Mouse (Mus musculus) heart, adult 10 weeks (tissue): ENCODE data around the gene Leng1. TPM values are rescaled to one million over a fixed set of nuclear protein-coding genes. Genes with fewer than 3 reads are reported as not detected.

Source experiments
- polyA plus RNA-seq: library from polyadenylated mRNA; stranded (reverse); fragments of 350-450 nt; fragmentation: Illumina TruSeq; extraction: RNeasy Lipid Tissue Mini Kit (QIAGEN cat#74804); gene quantifications from one replicate; pipeline ENCODE4 v1.2.3, GENCODE M21; 2014; ENCODE audit warnings: low read depth, low replicate concordance

Leng1 gene
- polyA plus RNA-seq: 18.2 TPM

DNA sequence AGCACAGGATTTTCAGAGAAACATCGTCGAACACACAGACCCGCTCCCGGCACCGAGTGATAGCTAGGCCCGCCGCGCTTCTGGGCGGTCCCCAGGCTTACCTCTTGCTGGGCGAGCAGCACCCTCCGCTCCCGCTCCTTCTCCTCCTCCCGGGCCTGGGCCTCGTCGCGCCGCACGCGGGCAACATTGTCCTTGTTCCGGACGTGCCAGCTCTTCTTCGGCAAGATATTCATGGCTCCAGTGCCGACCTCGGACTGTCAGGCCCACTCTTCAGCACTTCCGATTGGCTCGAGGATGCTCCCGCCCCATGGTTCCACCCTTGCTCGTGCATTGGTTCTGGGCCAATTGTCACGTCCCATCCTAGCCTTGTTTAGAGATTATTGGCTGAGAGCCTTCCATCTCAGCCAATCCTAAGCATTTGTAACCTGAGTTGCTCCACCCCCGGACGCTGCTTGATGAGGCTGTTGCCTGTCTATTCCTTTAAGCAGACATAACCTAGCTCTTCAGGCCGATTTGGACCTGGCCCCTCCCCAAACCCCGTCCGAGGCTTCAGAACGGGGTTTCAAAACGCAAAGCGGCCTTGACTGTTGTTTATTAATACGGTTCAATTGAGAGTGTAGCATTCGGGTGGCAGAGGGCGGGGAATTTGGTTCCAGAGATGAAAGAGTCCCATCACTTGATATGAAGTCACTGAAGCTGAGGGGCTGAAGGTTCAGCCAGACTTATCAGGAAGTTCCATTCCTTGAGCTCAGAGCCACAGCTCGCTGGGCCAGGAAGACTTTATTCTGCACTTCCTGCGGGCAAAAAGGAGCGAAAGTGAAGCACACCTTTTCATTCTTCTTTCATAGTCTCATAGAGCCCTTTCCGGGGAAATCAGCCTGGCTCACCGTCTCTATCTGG, at the start of gene Leng1:
Leng1 (minus strand) TSS at position 626 of the 900 bp plus-strand sequence.

GRCm38 (mm10) chr7:3703879-3704441, 38.3 kb upstream of the Leng1 start, which contains the start of gene Rps9:
Gene Rps9, plus strand, starts transcription at chr7:3703993.

GRCm38 (mm10) chr7:3692987-3693808, 27.6 kb upstream of the Leng1 start, which contains the start of gene Mboat7:
Gene Mboat7, minus strand, starts transcription at chr7:3693523.

GRCm38 (mm10) chr7:3692382-3692986, 26.8 kb upstream of the Leng1 start, which contains the start of gene Tsen34:
Gene Tsen34, plus strand, starts transcription at chr7:3692863.

GRCm38 (mm10) chr7:3677342-3677741, 11.7 kb upstream of the Leng1 start, which contains the start of gene Tmc4:
Gene Tmc4, minus strand, starts transcription at chr7:3677553.

DNA sequence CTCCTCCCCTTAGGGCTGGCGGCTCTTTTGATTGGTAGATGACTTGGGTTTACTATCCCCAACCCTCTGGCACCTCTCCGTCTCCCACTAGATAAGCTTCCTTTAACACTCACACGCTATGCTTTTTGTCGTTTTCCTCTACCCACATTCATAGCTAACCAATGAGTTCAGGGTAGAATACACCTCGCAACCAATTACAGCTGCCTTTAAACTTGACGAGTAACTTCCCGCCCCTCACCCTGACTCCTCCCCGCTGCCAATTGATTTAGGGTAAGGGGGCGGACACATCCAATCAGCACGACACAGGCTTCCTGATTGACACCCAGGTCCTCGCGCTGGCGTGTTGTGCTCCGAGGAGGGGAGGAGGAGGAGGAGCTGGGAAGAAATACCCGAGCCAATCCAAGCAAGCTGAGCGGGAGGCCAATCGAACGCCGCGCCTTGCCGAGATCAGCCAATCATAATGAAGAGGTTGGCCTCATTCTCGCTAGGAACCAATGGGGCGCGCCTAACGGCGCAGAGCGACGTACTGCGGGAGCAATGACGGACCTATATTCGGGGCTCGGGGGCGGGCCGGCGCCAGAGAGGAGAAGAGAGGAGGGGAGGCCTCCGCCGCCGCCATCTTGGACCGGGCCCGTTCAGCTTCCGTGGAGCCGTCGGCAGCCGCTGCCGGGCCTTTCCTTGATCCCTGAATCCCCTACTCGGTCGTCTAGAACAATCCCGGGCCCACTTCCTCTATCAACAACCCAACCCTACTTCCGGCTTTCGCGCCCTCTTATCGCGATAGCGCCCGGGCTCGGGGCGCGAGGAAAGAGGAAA, 20.8 kb downstream of the Leng1 start, which contains the start of gene Cnot3:
Cnot3 (plus strand) TSS at position 597 of the 816 bp plus-strand sequence.

DNA sequence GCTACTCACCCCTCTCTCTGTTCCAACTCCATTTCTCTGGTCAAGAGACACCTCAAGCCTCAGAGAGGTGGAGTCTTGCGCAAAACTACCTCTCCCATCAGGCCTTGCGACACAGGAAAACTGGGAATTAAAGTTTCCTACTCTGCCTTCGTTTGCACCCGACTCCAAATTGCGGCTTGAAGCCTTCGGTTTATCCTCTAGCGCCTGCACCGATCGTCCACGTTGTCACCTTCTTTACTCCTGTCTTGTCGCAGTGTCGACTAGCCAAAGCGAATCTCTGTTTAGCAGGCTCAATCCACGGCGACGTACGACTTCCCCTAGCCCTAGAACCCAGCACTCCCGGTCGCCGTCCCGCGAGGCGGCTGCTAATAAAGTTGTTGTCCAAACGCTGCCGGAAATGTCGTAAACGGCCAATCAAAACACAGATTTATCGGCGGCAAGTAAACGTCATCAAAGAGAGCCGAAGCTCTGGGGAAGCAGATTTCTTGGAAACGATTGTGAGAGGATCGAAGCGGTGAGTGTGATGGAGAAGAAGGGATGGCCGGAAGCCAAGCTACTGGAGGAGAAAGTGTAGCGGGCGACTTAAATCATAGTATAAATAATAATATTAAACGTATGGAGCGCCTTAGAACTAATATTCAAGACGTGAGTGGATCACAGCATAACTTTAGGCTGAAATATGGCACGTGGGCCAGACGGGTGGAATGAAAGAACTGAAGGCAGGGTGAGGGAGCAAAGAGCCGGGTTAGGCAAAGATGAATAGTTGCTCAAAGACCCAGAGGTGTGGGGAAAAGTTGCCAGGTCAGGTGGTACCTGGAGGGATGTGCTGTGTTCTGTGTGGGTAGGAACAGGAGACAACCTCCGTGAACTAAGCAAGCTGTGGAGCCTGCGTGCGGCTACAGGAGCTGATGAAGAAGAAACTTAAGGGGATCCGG, 35.8 kb downstream of the Leng1 start, which contains the start of the genes Tfpt and Prpf31:
Tfpt (minus strand) TSS at position 387 of the 935 bp plus-strand sequence.
Prpf31 (plus strand) TSS at position 443 of the 935 bp plus-strand sequence.

DNA sequence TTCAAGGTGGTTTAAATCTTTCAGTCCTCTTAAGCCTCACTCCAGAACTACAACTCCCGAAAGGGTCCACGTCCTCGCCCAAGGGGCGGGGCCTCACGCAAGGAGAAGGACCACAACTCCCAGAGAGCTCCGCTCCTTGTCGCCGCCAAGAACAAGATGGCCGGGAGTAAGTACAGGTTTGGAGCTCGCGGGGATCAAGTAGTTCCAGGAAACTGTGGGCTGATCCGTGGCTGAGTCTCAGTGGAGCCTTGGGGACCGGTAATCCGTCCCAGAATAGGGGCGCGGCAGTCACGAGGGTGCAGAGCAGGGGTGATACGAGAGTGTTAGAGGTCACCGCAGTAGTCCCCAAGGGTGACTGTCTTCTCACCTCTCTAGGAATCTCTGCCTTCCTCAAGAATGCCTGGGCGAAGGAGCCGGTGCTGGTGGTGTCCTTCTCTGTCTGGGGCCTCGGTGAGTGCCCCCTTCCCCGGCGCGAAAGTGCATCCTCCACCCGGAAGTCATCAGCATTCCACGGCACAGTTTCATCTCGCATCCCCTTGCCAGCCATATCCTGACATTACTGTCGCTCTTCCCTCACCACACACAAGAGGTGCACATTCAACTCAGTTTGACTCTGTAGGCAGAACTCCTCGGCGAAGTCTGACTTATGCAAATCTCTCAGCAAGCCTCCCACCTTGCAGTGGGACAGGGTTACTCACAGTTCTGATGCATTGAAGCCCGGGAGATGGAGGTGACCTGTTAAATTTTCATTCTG, 48.2 kb downstream of the Leng1 start, which contains the start of gene Ndufa3:
Ndufa3 (plus strand) TSS at position 132 of the 754 bp plus-strand sequence.

DNA sequence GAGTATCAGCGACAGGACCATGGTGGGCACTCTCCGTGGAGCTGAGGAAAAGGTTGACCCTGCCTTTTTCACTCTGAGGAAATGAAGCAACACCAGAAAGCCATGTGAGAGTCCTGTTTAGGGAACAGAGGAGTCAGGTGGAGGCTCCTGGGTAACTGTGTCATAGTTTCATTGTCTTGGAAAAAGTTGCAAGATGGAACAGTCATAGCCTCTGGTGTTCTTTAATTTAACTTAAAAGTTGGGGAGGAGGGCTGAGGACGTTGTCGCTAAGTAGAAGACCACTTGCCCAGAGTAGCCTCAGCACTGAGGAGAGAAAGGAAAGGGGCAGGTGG, 49.6 kb downstream of the Leng1 start, which contains the start of gene Oscar:
Oscar (minus strand) TSS at position 101 of the 332 bp plus-strand sequence.

Other genes starting within 250 kb of the Leng1 start
- gene Cacng6, start 241.6 kb downstream of the Leng1 start, polyA plus RNA-seq: 4.2 TPM
- not detected for gene Tarm1, start 163.2 kb downstream of the Leng1 start, polyA plus RNA-seq
- not detected for gene Oscar, start 49.7 kb downstream of the Leng1 start, polyA plus RNA-seq
- gene Ndufa3, start 48.5 kb downstream of the Leng1 start, polyA plus RNA-seq: 1,418 TPM
- 21.6 TPM for gene Tfpt, start 35.9 kb downstream of the Leng1 start, polyA plus RNA-seq
- 32.6 TPM for gene Prpf31, start 35.9 kb downstream of the Leng1 start, polyA plus RNA-seq
- 30.1 TPM for gene Cnot3, start 20.6 kb downstream of the Leng1 start, polyA plus RNA-seq
- gene Tmc4, start 11.7 kb upstream of the Leng1 start, polyA plus RNA-seq: 2.0 TPM
- 63.7 TPM for gene Tsen34, start 27.0 kb upstream of the Leng1 start, polyA plus RNA-seq
- gene Mboat7, start 27.7 kb upstream of the Leng1 start, polyA plus RNA-seq: 26.1 TPM
- gene Rps9, start 38.2 kb upstream of the Leng1 start, polyA plus RNA-seq: 1,030 TPM
- 3.3 TPM for gene Pirb, start 54.6 kb upstream of the Leng1 start, polyA plus RNA-seq
- gene Gm15448, start 159.8 kb upstream of the Leng1 start, polyA plus RNA-seq: not detected
- gene Pira2, start 179.2 kb upstream of the Leng1 start, polyA plus RNA-seq: 0.16 TPM
- not detected for gene Gm14548, start 232.3 kb upstream of the Leng1 start, polyA plus RNA-seq
- gene Lilra6, start 249.7 kb upstream of the Leng1 start, polyA plus RNA-seq: 0.16 TPM